Mouse (Mus musculus): ENCODE data around the gene Grpel1.

DNA sequence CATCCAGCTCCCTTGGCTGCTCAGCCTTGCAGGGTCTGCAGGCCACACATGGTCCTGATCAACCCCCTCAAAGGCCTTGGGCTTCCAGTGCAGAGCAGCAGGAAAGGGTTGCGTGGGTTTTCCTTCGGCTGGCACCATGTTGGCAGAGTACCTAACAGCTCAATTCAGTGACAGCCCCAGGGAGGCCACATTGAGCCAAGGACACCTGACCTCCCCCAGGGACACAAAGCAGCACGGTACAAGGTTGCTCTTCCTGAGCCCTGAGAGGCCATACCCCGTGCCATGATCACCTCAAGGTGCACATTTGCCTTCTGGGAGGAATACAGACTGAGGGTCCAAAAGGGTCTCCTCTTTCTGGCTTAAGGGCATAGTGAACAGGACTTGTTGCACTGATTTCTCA is 20.2 kb upstream of the Grpel1 start:
- TF ChIP-seq CTCF (IDR thresholded peaks at IDR 0.05; ENCODE audit: extremely low read depth, insufficient read depth, low read length) (no peak), POLR2A (IDR thresholded peaks at IDR 0.05; ENCODE audit: extremely low read depth, insufficient read depth, low read length) (no peak)
